Mouse (Mus musculus): ENCODE measurements at regions not wholly inside any gene's neighbourhood (a gene's known extent, or its start where the extent isn't known, plus 50 kb on each side); places are given as distances from the start of the nearest gene placed in this dataset.
"Not testable (repeated sequence)": the region's sequence is repeated elsewhere in the genome, so short reads cannot be mapped to it uniquely, and the experiment has no call there.

DNA sequence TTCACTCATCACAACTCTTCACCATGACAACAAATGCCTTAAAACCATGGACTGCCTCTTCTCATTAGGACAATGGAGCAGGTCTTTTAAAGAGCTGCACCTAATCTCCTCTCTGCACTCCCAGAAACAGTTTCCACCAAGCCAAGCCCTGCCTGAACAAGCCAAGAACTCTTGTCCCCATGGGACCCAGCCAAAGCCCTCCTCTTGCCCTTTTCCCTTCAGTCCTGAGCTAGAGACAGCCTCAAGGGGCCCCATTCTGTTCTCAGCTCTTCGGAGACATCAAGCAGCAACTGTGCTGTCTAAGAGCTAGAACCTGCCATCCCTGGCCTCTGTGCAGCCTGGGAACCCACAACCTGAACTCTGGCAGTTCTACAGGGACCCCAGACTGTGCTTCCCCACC lies 345.0 kb upstream of the Irak1bp1 start:
- DNase-seq (ENCODE audit: inconsistent age in 2 of 2, low spot score in 1 of 2), result peak in 1 of 2 experiments; percentile 37

DNA sequence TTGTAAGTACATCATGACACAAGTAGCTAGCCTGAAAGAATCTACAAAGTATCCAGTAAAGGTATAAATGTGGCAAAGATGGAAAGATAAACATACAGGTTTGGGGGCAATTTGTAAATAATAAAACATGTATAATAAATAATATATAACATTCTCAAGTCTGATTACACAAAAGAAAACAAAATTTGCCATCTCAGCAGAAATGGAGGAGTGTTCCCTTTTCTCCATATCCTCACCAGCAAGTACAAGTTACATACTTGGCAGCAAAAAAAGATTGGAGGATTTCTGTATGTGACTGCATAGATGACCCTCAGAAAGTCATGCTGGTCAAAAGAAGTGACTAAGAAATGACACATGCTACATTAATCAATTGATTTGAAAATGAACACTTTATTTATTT lies 335.9 kb upstream of the Irak1bp1 start:
- DNase-seq (ENCODE audit: inconsistent age in 2 of 2, low spot score in 1 of 2), result no peak

DNA sequence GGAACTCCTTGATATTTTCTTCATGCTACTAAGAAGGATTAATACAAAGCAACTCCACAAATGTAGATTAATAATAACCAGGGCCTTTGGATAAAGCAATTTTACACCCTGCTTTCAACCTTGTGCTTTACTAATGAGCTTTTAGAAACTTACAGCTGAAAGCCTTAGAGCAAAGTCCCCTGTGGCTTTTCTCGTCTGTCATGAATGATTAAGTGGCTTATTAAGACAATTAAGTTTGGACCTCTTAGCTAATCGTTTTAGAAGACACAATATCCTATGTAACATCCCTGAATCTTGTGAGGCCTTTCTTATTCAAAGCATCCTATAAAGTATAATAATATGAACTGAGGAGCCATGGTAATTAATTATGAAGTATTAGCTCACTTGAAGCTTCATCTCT lies 319.3 kb upstream of the Irak1bp1 start:
- no peak for DNase-seq (ENCODE audit: inconsistent age in 2 of 2, low spot score in 1 of 2)

DNA sequence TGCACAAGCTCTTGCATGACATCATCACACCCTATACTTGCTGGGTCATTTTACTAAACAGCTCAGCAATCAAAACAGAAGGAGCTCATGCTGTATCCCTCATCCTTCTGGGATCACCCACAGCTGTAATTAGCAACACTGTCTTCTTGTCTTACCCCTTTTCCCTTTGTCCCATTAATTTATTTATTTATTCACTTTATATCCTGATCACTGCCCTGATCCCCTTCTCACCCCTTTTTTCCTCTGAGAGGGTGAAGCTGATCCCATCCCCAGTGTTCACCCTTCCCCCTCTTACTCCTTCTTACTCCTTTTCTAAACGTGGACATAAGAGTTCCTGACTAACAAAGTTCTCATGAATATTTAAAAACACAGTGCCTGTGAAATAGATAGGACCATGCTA lies 310.3 kb upstream of the Irak1bp1 start:
- no peak for DNase-seq (ENCODE audit: inconsistent age in 2 of 2, low spot score in 1 of 2)

DNA sequence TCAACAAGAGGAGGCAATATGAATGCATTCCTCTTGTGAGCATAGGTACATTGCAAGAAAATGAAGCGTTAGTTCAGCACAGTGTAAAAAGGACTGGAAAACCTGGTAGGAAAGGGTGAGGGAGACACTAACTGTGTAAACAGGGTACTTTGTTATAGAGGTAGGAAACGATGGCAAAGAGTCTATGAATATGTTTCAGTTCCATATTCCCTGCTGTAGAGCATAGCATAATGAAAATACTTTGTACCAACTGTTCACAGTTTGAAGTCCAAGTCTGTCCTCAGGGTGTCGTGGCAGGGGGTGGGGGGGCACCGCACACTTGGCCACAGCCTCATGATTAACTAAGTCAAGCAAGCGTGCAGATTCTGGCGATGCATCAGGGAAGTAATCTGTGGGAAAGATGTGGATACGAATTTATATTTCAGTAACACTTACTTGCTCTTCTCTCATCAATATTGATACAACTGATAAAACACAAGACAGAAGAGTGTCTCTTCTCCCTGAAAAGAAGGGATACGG lies 301.4 kb upstream of the Irak1bp1 start:
- no peak for DNase-seq (ENCODE audit: inconsistent age in 2 of 2, low spot score in 1 of 2)

DNA sequence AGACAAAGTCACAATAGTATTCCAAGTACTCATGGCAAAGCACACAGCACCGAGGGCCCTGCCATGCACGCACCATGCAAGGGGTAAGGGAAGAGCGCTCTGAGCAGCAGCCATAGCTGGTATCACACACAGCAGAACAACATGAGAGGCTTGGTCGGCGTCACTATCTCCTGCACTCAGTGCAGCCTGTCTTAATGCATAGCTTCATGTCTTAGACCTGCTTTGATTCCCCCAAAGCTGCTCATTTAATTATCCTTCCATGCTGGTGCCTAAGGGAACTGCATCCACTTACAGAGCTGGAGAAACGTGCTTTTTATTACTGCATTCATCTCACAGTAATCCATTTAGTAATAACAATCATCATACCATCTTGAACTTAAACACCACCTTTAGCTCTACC lies 276.6 kb upstream of the Irak1bp1 start:
- no peak for DNase-seq (ENCODE audit: inconsistent age in 2 of 2, low spot score in 1 of 2)

DNA sequence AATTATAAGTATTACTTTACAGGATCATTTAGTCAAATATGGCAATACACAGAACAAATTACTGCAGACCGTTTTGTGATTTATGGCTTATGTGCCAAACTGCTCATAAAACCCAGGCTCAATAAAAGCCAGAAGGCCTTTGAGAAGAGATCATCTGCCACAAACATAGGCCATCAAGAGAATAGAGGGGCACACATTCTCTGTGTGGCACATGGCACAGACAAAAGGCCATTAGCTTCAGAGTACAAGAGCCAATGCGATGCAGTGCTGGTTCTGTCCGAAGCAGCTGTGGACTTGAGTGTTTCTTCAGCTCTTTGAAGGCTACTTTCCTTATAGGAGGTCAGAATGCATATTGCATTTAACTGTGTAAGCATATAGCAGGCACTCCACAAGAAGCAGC lies 276.1 kb upstream of the Irak1bp1 start:
- no peak for DNase-seq (ENCODE audit: inconsistent age in 2 of 2, low spot score in 1 of 2)

DNA sequence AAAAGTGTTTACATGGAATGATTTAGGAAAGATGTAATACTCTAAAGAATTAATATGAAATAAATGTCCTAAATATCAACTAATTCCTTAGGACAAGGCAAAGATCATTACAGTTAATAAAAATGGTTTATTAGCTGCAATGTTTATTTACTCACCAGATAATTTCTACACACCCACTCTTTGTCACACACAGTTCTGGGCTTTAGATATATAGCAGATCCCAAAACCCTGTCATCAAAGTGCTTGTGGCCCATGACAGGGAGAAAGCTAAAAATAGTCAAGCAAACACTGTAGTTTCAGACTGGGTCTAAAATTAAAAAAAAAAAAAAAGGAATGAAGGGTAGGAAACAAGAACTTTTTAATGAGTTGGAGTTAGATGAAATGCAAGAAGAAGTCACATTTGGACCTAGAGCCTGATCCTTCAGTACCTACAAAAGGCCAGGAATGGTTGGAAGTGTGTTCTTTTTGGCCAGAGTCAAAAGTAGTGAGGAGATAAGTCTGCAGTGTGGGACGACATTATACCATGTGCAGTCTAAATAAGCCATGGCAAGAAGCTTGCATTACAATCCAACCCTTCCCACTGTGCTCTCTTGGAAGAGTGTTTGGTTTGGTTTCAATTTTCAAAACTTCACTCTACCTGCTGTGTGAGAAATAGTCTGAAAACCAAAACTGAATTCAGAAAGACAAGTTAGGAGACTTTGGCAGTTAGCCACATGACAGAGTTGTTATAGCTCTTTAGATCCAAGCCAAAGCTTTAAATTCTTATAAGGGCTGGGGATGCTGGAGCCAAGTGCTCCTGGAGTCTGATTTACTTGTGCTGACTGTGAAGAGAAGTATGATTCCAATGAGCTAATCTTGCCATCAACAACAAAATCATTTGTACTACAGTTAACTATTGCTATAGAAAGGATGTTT lies 266.5 kb upstream of the Irak1bp1 start:
- DNase-seq (ENCODE audit: inconsistent age in 2 of 2, low spot score in 1 of 2), result no peak

DNA sequence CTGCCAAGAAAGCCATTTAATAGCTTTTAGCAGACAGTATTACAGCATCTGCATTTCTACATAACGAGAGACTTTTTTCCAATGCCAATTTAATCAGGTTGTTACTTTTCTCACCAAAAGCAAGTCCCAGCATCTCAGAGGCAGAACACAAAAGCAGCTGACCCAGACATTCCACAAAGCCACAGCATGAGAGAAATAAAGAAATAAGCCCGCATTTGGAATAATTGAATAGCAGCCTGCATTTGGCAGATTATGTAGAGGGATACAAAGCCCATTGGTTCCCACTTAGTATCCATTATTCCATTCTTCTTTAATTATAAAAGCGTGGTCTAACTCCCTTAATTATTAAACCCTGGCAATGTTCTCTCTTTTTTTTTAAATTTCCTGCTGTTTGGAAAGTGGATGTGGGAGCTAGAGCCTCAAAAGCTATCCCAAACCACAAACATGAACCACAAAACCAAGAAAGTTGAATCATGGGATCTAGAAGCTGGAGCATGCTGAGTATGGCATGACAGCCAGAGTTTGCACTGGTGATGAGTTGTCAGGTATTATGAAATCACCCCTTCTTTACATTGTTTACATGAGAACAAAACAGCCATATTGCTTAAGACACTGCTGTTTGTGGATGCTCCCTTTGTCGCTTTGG lies 247.8 kb upstream of the Irak1bp1 start:
- no peak for DNase-seq (ENCODE audit: inconsistent age in 2 of 2, low spot score in 1 of 2)

DNA sequence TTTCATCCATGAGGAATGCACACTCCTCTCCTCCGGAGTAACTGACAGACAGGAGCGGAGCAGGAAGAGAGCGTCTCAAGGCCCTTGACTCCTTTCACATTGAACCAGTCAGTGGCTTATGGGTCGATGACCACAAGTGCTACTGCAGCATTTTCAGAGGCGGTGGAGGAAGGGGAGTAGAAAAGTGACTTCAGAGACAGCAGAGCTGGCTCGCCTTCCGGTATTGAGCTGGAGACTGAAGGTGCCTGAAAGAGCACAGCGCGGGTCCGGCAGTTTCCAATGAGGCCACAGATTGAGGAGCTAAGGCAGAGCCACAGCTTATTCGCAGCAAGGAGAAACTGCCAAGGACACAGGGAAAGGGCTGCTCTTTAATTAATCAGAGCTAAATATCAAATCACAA lies 220.2 kb upstream of the Irak1bp1 start:
- peak; percentile 4 to 59 for DNase-seq (ENCODE audit: inconsistent age in 2 of 2, low spot score in 1 of 2)

DNA sequence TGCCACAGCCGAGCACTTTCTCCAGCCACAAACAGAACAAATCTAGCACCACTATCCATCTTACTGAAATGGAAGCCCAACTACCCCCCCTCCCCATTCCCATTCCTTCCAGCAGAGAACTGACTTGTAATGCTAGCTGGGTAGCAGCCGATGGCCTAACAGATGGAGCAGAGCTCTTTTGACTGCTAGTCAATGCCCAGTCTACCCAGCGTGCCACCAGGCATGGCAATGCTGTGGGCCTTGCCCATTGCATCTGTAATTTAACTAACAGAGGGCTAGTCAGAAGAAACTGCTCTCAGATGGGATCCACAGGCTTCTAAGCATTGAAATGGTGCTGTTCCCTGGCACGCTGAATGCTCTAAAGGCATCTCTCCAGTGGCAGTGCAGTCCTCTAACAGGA lies 219.4 kb upstream of the Irak1bp1 start:
- DNase-seq (ENCODE audit: inconsistent age in 2 of 2, low spot score in 1 of 2), result no peak

DNA sequence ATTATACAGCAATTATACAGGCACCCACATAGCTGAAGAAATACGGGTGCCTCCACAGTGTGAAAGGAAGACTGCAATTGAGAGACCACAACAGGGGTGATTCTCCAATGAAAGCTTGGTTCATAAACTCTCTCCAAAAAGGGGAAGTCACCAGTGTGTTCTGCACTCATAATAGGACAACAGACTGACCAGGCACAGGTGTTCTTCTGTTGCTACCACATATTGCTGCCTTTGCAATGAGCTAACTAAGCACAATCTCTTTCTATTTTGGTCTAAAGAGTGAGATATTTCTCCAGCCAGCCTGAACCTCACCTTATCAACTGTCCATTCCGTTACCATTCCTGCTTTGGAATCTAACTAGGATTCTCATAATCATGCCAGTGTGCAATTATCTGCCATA lies 216.8 kb upstream of the Irak1bp1 start:
- no peak for DNase-seq (ENCODE audit: inconsistent age in 2 of 2, low spot score in 1 of 2)

DNA sequence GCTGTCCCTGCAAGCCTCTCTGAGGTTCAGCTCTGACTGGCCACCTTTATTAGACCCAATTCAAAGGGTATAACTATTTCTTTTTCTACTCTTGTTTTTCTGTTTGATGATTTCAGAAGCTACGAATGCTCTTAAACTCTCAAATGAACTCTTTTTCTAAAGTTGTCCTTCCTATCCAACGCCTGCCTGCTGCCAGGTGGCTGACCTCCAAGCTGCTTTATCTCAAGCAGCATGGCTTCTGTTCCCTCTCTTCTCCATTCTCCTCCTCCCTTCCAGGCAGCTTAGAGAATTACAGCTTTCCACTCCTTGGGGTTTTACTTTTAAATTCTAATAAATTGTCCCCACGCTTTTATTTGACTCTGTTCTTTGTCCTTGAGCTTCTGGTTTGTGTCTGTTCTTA lies 196.9 kb upstream of the Irak1bp1 start:
- DNase-seq (ENCODE audit: inconsistent age in 2 of 2, low spot score in 1 of 2), result no peak

DNA sequence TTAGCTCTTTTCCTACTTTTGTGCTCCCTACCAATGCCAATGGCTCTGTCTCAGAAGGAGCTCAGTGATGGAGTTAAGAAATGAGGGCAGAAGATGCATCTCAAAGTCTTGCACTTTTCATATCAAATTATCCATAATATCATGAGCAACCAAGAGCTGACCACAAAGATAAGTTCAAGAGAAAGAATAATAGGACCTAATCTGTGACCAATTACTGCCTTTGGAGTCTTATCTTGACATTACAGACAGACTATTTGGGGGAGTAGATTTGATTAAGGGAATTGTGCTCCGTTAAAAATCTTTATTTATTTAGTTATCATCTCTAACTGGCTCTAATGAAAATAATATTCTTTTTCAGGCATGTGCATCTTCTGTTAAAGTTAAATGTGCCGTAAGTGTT lies 189.1 kb upstream of the Irak1bp1 start:
- no peak for DNase-seq (ENCODE audit: inconsistent age in 2 of 2, low spot score in 1 of 2)

DNA sequence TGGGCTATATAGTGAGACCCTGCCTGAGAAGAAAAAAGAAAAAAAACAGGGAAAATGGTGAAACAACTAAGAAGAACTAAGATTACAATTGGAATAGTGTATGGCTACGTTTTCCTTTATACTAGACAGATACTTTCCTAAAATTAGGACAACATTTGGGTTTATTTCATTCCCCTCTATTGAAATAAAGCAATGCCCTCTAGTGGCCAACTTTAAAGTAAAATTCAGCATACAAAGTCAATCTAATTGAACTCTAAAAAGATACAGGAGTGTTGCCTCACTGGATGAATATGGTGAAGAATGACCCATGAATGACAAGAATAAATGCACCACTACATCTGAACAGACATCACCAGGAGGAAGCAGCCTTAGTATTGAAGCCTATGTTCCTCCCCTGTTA lies 185.4 kb upstream of the Irak1bp1 start:
- peak in 1 of 2 experiments; percentile 44 for DNase-seq (ENCODE audit: inconsistent age in 2 of 2, low spot score in 1 of 2)

DNA sequence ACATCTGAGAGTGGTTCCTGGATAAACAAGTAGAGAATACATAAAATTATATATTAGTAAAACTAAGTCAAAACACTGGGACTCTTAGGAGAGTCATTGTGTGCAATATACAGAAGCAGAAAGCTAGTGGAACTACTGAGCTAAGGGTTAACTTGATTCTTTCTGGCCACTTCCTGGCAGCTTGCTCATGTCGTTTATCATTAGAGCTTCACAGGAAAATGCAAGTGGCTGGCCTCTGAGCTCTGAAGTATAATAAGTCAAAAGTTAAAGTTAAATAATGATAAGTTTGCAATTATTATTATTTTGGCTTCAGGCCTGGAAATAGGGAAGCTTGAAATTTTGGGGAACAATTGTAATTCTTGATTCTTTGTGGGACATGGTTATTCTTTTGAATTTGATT lies 173.8 kb upstream of the Irak1bp1 start:
- DNase-seq (ENCODE audit: inconsistent age in 2 of 2, low spot score in 1 of 2), result not testable (repeated sequence)

DNA sequence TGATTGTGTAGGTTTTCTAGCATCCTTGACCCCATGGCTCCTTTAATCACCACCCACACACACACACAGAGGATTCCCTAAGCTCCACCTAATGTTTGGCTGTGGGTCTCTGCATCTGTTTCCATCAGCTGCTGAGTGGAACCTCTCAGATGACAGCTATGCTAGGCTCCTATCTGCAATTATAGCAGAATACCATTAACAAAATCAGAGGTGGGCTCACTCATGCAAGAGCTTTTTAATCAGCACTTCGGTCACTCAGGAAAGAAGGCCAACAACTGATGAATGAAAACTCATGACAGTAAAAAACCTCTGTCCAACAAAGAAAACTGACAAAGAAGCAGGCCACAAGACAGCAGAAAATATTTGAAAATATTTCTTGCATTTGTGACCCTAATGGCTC lies 147.1 kb upstream of the Irak1bp1 start:
- DNase-seq (ENCODE audit: inconsistent age in 2 of 2, low spot score in 1 of 2), result no peak

DNA sequence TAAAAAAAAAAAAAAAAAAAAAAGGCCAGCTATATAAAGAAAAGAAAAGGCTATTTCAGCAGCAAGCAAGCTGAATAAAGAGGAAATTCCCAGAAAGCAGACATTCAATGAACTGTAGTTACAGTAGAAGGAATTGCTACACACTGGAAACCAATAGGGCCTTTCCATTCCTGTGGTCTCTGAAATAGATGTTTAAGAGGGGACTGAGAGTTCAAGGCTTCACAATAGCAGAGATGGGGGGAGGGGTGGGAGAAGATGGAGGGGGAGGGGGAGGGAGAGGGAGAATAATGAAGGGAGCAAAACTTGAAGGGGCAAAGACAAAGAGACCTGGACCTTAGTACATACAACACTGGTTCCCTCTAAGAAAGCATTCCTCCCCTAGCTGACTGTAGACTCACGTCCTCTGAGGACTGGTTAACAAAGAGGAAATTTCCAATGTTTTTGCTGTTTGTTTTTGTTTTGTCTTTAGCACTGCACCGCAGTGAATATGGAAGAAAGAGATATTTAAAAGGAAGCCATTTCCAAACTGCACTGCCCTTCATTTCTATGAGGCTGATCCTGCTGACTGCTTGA lies 119.8 kb upstream of the Irak1bp1 start:
- no peak for DNase-seq (ENCODE audit: inconsistent age in 2 of 2, low spot score in 1 of 2)

DNA sequence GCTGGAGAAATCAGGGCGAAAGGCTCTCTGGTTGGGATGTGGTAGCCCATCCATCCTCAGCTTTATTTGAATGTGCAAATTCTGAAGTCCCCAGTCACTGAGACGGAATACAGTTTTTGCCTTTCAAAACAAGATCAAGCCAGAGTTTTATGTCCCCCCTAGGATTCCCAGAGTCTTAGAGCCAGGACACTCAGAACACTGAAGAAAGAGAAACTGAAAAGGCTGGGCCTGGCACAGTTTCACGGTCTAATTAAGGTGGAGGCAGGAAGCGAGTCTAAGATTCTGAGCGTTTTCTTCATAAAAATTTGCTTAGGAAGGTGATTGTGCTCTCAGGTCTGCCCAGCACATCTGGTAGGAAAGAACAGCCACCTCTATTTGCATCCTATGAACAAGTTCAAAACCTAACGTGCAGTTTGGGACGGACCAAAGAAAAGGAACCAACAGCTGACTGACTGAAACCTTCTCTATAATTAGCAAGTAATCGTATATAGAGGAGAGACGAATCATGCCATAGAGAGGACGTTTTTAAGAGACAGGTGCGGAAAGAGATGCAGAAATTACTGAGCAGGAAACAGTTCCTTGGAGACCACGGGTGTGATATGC lies 119.2 kb upstream of the Irak1bp1 start:
- DNase-seq (ENCODE audit: inconsistent age in 2 of 2, low spot score in 1 of 2), result no peak

DNA sequence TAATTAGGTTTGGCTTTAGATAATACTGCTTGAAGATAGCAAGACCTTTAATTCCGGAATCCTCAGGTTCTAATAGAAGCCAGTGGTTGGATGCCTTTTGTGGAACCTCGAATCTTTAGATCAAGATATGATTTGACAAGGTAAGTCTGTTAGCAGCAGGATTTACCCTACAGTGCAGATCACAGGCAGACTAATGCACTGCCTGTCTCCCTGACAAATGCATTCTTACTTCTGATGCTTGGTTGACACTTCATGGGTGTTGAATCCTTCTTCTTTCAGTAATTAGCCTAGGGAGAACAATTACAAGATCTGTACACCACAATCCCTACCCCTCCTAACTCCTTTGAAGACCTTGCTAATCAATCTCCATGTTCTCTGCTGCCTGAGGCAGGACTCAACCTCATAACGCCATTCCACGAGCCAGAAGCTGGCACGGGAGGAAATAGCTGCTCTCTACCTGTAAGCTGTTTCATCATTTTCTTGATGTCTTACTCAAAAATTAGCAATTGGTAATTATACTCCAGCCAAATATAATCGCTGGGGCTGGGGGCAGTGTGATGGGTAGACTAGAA lies 118.3 kb upstream of the Irak1bp1 start:
- no peak for DNase-seq (ENCODE audit: inconsistent age in 2 of 2, low spot score in 1 of 2)
